Mouse (Mus musculus) heart, embryonic 14.5 days (tissue): ENCODE data around the gene Iglon5. TPM values are rescaled to one million over a fixed set of nuclear protein-coding genes. Genes with fewer than 3 reads are reported as not detected.

Experiments used
- ATAC-seq: fragments of 200-750 bp; cut with Nextera tagmentation; 2 replicates; pipeline ENCODE4 v1.8.0; 2017; ENCODE audit warnings: low read depth, moderate TSS enrichment; ENCODE audit not compliant: insufficient number of reproducible peaks, insufficient read depth, low FRiP score
- H3K27ac ChIP-seq, 2 experiments: fragments of 200-500 bp in 1 of 2; fragments of 300-500 bp in 1 of 2; sonication (generic) in 1 of 2; replicated peaks in 1 of 2; 2 replicates each; pipeline ENCODE4 v1.5.1; 2012 to 2014; ENCODE audit warnings: low read depth in 2 of 2, low read length in 2 of 2, control low read depth in 1 of 2, mild to moderate bottlenecking in 1 of 2, mixed read lengths in 1 of 2; ENCODE audit not compliant: control insufficient read depth in 1 of 2, insufficient read depth in 1 of 2
- H3K27me3 ChIP-seq: fragments of 300-500 bp; sonication (generic); 2 replicates; pipeline ENCODE4 v1.6.1; 2014; ENCODE audit warnings: mild to moderate bottlenecking, low read length, control low read depth; ENCODE audit not compliant: control insufficient read depth, insufficient read depth
- H3K36me3 ChIP-seq: fragments of 300-500 bp; sonication (generic); 2 replicates; pipeline ENCODE4 v1.6.1; 2014; ENCODE audit warnings: mild to moderate bottlenecking, control low read depth, low read length, mixed read lengths; ENCODE audit not compliant: control insufficient read depth, insufficient read depth
- H3K4me1 ChIP-seq, 2 experiments: fragments of 200-500 bp in 1 of 2; fragments of 300-500 bp in 1 of 2; sonication (generic) in 1 of 2; 2 replicates each; pipeline ENCODE4 v1.6.1; 2012 to 2014; ENCODE audit warnings: low read length in 2 of 2, control low read depth in 1 of 2, mixed read lengths in 1 of 2; ENCODE audit not compliant: control insufficient read depth in 2 of 2, insufficient read depth in 2 of 2
- H3K4me2 ChIP-seq: fragments of 300-500 bp; sonication (generic); 2 replicates; pipeline ENCODE4 v1.6.1; 2014; ENCODE audit warnings: mild to moderate bottlenecking, low read length
- H3K4me3 ChIP-seq, 2 experiments: fragments of 200-500 bp in 1 of 2; fragments of 300-500 bp in 1 of 2; sonication (generic) in 1 of 2; 2 replicates each; pipeline ENCODE4 v1.5.1; 2012 to 2014; ENCODE audit warnings: low read length in 2 of 2, mild to moderate bottlenecking in 2 of 2, control low read depth in 1 of 2, low read depth in 1 of 2, moderate library complexity in 1 of 2; ENCODE audit not compliant: control insufficient read depth in 1 of 2, insufficient read depth in 1 of 2
- H3K9ac ChIP-seq: fragments of 300-500 bp; sonication (generic); 2 replicates; pipeline ENCODE4 v1.6.1; 2014; ENCODE audit warnings: mild to moderate bottlenecking, low read length
- H3K9me3 ChIP-seq: fragments of 300-500 bp; sonication (generic); 2 replicates; pipeline ENCODE4 v1.6.1; 2016; ENCODE audit warnings: low read length, control low read depth; ENCODE audit not compliant: control insufficient read depth
- WGBS: fragments of 180-500 bp; shearing (Covaris S2); extraction: QIAGEN DNeasy Blood & Tissue Kit; methylation state at CpG from one replicate; pipeline ENCODE4 v1.1.7; 2014; 5-methylcytosine and 5-hydroxymethylcytosine counted together
- polyA plus RNA-seq: library from polyadenylated mRNA; unstranded; fragments of >200 nt; fragmentation: Nextera tagmentation; extraction: Ambion mirVana; gene quantifications from 2 replicates; pipeline ENCODE4 v1.2.1, GENCODE M21; 2014

Iglon5 gene
- polyA plus RNA-seq, 1 experiment from 2014 or later, result 0.09 TPM

GRCm38 (mm10) chr7:43465344-43466098 is 24.4 kb downstream of the Iglon5 start:
- Histone ChIP-seq H3K4me3 (peak overlapping the region; percentile 44 to 50), H3K27me3 (no peaks in the 10 kb centered on the region; the same call in 1 of the 2 replicates), H3K4me2 (peak overlapping the region; percentile 96), H3K36me3 (no peaks in the 10 kb centered on the region), H3K4me1 (peaks cover 7 to 11% of the 10 kb centered on the region in 2 experiments; a peak in 1 of 4 replicates), H3K27ac (0 out of 4 replicates have a peak overlapping the region, but pooled peaks of 1 of the 2 experiments have one; percentile 1), H3K9me3 (no peaks in the 10 kb centered on the region), H3K9ac (peak overlapping the region; percentile 67)
- peak; percentile 76 for ATAC-seq
- under 1% methylated on average over 33 of the region's 33 CpGs for WGBS

GRCm38 (mm10) chr7:43464864-43465343 is 25.0 kb downstream of the Iglon5 start:
- peak; percentile 78 for ATAC-seq
- 7% methylated on average over 35 of the region's 35 CpGs for WGBS

GRCm38 (mm10) chr7:43463976-43464375 is 25.9 kb downstream of the Iglon5 start:
- H3K36me3 ChIP-seq, result no peaks in the 10 kb centered on the region
- H3K9ac ChIP-seq, result no peak overlapping the region
- H3K4me1 ChIP-seq, result peaks cover 7 to 11% of the 10 kb centered on the region in 2 experiments; a peak in 1 of 4 replicates
- no peak overlapping the region for H3K27ac ChIP-seq
- no peak overlapping the region for H3K4me3 ChIP-seq
- WGBS, result 80% methylated on average over 7 of the region's 7 CpGs
- no peaks in the 10 kb centered on the region for H3K9me3 ChIP-seq
- no peak overlapping the region for H3K4me2 ChIP-seq
- H3K27me3 ChIP-seq, result no peaks in the 10 kb centered on the region; the same call in 1 of the 2 replicates
- no peak for ATAC-seq

More at GRCm38 (mm10) chr7:43464864-43465343, 25.0 kb downstream of the Iglon5 start:
- Histone ChIP-seq H3K36me3 (no peaks in the 10 kb centered on the region), H3K9ac (peak overlapping the region; percentile 67), H3K4me1 (peaks cover 7 to 11% of the 10 kb centered on the region in 2 experiments; a peak in 1 of 4 replicates), H3K27me3 (no peaks in the 10 kb centered on the region; the same call in 1 of the 2 replicates), H3K9me3 (no peaks in the 10 kb centered on the region), H3K4me3 (peak overlapping the region; percentile 44 to 50), H3K27ac (no peak overlapping the region), H3K4me2 (peak overlapping the region; percentile 96)

- 60% methylated on average over 4 of the region's 4 CpGs for WGBS
- peaks cover 7 to 11% of the 10 kb centered on the region in 2 experiments; a peak in 1 of 4 replicates for H3K4me1 ChIP-seq
- peaks cover 3% of the 10 kb centered on the region for H3K36me3 ChIP-seq
- no peak within 1 kb of the TSS for H3K27ac ChIP-seq
- no peaks in the 10 kb centered on the region; the same call in 1 of the 2 replicates for H3K27me3 ChIP-seq
- no peak within 1 kb of the TSS for H3K9ac ChIP-seq
- no peaks in the 10 kb centered on the region for H3K9me3 ChIP-seq
- no peak within 1 kb of the TSS for H3K4me2 ChIP-seq
- no peak for ATAC-seq
- H3K4me3 ChIP-seq, result no peak within 1 kb of the TSS
Measured at GRCm38 (mm10) chr7:43462851-43463250, 27.0 kb downstream of the Iglon5 start, which contains the start of gene Vsig10l. Gene Vsig10l (plus strand): TSS chr7:43463151.

GRCm38 (mm10) chr7:43454371-43454770 is 35.5 kb downstream of the Iglon5 start:
- Histone ChIP-seq H3K36me3 (peaks cover 75% of the 10 kb centered on the region), H3K9ac (no peak overlapping the region), H3K4me2 (no peak overlapping the region), H3K27ac (no peak overlapping the region), H3K27me3 (no peaks in the 10 kb centered on the region), H3K9me3 (no peaks in the 10 kb centered on the region), H3K4me1 (peaks cover 3 to 6% of the 10 kb centered on the region in 2 experiments), H3K4me3 (no peak overlapping the region)
- 92% methylated on average over 6 of the region's 6 CpGs for WGBS
- no peak for ATAC-seq

- peaks cover 75% of the 10 kb centered on the region for H3K36me3 ChIP-seq
- H3K27me3 ChIP-seq, result no peaks in the 10 kb centered on the region
- H3K4me3 ChIP-seq, result no peak overlapping the region
- H3K4me1 ChIP-seq, result peaks cover 7 to 12% of the 10 kb centered on the region in 2 experiments
- ATAC-seq, result no peak
- no peak overlapping the region for H3K4me2 ChIP-seq
- 86% methylated on average over 14 of the region's 14 CpGs for WGBS
- no peak overlapping the region for H3K27ac ChIP-seq
- H3K9me3 ChIP-seq, result no peaks in the 10 kb centered on the region
- H3K9ac ChIP-seq, result no peak overlapping the region
Measured at GRCm38 (mm10) chr7:43453599-43454355, 36.1 kb downstream of the Iglon5 start.

- no peak overlapping the region for H3K27ac ChIP-seq
- H3K9me3 ChIP-seq, result no peaks in the 10 kb centered on the region
- H3K4me3 ChIP-seq, result no peak overlapping the region
- no peak overlapping the region for H3K4me2 ChIP-seq
- no peaks in the 10 kb centered on the region for H3K27me3 ChIP-seq
- H3K4me1 ChIP-seq, result peaks cover 11 to 23% of the 10 kb centered on the region in 2 experiments
- no peak for ATAC-seq
- peaks cover 70% of the 10 kb centered on the region for H3K36me3 ChIP-seq
- H3K9ac ChIP-seq, result no peak overlapping the region
- 34% methylated on average over 4 of the region's 4 CpGs for WGBS
Measured at GRCm38 (mm10) chr7:43452609-43453008, 37.3 kb downstream of the Iglon5 start.
